Mouse (Mus musculus) spleen, adult 2 months (tissue): Measurements from ENCODE around the gene Rcor1.

Experiments used
- CTCF ChIP-seq: fragments of 200-500 bp; IDR thresholded peaks from 2 replicates; pipeline ENCODE4 v1.5.1; 2011; ENCODE audit warnings: mild to moderate bottlenecking, inconsistent platforms; ENCODE audit not compliant: insufficient read depth, insufficient read length, insufficient replicate concordance; ENCODE audit errors: extremely low read depth
- POLR2A ChIP-seq: fragments of 200-500 bp; IDR thresholded peaks from 2 replicates; pipeline ENCODE4 v1.6.1; 2011; ENCODE audit warnings: low read depth, low read length, inconsistent platforms

GRCm38 (mm10) chr12:111122332-111122852 lies 83.2 kb downstream of the Rcor1 start:
- peak; percentile 29; the same call in 1 of the 2 replicates for TF ChIP-seq CTCF
- TF ChIP-seq POLR2A = no peak
